Mouse (Mus musculus) lung, postnatal 25 days (tissue): ENCODE data around the gene Schip1.

Experiments used
- DNase-seq: peaks from one replicate; pipeline ENCODE4 v3.0.0; 2022; ENCODE audit warnings: low spot score

Schip1 gene

GRCm38 (mm10) chr3:68616363-68616762 lies 551.8 kb downstream of the Schip1 start:
- DNase-seq, result no peak

- DNase-seq, result no peak
Measured at GRCm38 (mm10) chr3:68617708-68618107, 553.1 kb downstream of the Schip1 start.

GRCm38 (mm10) chr3:68619097-68619496 lies 554.5 kb downstream of the Schip1 start:
- DNase-seq, result no peak

DNA sequence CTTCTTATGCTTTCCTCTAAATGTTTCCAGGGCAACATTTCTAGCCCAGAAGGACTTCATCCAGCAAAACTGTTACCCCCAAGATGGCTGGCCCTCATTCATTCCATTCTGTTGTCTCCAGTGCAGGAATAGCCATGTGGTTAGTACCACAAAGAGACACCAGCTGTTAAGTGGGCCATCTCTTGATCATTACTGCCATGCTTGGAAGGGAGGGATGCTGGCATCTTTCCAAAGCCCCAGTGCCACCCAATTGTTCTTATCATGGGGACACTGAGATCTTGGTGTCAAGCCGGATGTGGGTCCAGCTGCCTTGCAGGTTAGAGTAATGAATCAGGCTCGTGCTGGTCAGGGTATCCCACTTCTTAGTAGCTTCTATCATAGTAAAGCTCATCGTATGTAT lies 557.4 kb downstream of the Schip1 start:
- DNase-seq, result no peak

GRCm38 (mm10) chr3:68623036-68623435 lies 558.4 kb downstream of the Schip1 start:
- no peak for DNase-seq

DNA sequence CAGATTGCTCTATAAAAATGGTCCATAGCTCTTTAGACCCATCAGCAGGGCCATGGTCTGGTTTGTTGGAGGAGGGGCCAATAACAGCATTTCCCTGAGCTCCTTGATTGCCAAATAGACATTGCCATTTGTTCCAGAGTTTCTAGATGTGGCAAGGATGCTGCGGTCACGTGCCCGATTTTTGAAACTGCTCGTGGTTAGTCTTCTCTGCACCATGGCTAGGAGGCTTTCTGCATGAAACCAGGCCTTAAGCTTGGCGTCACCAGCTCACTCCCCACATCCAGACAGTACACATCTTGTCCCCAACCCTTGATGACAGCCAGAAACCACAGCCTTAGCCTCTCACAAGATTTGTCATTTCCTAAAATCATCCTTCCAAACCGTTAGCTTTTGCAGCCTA lies 559.9 kb downstream of the Schip1 start:
- no peak for DNase-seq

DNA sequence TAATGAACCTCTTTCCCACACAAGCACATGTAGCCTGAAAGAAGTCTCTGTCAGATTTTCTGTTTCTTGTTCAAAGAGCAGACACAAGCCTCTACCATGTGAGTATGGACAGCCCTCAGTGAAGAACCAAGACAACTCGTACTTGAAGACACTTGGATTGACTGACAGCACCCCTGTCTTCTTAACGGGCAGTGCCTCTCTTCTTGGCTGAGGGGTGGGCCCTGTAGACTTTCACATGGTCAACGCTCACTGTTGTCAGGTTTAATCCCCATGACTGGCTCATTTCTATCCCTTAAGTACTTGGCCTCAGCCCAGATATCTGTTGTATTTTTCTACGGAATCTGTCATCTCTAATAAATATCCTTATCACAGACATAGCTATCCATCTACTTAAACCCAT lies 565.7 kb downstream of the Schip1 start:
- no peak for DNase-seq

DNA sequence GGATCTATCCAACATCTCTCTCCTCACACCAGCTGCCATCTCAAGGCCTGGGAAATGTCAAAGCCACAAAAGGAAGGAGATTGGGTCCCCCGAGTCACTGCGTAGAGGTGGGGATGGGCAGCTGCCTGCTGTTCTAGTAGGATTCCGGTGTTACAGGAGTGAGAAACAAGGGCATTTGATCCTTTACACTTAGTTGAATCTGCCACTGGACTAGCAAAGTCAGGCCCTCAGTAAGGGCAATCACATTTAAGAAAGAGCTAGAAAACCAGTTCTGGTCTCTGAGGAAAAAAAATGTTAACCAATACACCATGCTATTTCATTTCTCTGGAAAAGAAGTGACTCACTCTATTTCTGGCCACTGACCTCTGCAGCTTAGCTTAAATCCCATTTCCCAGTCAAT lies 566.2 kb downstream of the Schip1 start:
- no peak for DNase-seq

- no peak for DNase-seq
Measured at GRCm38 (mm10) chr3:68632714-68633113, 568.1 kb downstream of the Schip1 start.

DNA sequence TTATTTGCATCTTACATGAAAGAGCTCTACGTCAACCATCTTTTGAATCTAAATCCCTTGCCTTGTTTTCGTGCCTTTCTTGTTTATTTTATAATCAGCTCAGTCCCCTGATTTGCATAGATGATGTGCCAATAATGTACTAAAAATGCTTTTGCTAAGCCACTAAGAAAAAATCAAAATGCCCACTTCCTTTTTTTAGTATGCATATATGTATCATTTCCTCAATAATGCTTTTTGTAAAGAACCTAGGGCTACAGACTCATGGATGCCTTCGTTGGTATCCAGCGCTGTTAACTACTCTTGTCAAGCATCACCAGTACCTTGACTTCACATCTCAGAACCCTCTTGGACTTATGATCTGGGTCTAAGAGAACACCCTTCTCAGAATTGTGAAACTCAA lies 569.0 kb downstream of the Schip1 start:
- DNase-seq, result no peak

GRCm38 (mm10) chr3:68637960-68638359 lies 573.4 kb downstream of the Schip1 start:
- no peak for DNase-seq

DNA sequence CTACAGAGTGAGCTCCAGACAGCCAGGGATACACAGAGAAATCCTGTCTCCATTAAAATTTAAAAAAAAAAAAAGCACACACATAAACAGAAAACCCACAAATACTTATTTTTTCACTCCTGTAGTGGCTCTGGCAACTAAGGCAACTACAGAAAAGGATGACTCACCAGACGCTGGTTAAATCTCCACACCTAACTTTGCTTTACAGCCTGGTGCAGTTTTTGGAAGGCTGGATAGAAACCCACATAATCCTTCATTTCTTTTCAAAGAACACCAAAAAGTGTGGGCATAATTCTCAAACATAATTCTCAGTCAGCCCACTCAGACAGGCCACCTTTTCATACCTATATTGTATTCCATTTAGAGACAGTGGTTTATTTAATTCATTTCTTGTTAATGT lies 574.1 kb downstream of the Schip1 start:
- DNase-seq, result no peak

- no peak for DNase-seq
Measured at GRCm38 (mm10) chr3:68642935-68643334, 578.3 kb downstream of the Schip1 start.

GRCm38 (mm10) chr3:68646387-68647130 lies 582.0 kb downstream of the Schip1 start:
- peak; percentile 32 for DNase-seq

DNA sequence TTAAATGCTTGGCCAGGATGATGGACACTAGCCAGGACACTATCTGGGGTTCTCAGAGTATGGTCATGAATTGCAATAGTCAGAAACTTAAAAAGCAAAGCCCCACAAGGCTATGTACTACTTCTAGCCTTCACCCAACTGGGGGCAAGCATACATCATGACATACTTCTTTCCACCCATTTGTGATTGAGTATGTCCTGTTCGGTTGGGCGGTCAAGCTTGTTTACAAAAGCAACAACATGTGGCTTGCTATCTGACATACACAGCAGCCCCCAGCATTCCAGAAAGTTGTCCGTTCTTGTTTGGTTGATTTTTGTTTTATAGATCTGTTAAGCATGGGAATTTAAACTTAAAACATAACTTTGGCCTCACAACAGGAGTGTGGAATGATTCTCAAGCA lies 582.7 kb downstream of the Schip1 start:
- DNase-seq, result no peak

DNA sequence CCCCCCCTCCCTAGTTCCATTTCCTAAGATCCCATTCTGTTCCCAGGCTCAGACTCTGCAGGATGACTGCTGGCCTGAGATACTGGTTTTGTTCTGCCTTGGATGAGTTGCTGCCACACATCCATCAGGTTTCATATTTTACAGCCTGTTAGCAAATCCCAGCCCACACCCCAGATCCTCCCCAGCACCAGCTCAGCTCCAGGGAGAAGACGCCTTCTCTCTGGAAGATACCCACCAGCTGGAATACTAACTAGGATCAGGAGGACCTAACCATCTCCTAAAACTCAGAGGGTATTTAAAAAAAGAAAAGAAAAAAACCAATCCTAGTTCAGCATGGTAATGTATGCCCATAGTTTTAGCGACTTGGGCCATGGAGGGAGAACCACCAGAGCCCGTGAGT lies 585.6 kb downstream of the Schip1 start:
- DNase-seq, result no peak

DNA sequence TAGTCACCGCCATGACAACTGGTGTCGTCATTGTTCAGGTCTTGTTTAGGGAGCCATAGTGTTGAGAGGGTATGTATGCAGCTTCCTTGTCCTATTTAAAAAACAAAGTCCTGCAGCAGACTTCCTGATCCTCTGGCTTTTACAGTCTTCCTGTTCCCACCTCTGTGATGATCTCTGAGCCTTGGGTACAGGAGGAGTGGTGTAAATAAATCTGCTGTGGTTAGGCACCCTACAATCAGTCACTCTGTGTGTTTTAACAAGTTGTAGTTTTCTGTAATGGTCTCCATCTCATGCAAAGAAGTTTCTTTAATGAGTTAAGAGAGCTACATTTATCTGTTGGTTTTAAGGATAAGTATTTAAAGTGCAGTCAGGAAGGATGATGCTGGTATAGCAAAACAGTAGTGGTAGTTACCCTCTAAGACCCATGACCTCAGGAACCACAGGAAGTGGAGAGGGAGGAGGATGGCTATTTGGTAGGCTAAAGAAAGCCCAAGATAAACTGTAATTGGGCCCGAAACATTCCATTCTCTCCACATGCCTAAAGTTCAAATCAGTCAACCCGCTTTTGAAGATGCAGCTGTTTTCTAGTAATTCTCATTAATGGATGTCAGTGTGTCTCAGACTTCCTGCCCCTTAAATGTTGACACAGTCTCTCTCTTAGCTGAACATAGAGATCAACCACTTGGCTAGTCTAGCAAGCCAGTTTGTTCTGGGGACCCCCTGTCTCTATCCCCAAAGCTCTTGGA lies 592.2 kb downstream of the Schip1 start:
- no peak for DNase-seq

DNA sequence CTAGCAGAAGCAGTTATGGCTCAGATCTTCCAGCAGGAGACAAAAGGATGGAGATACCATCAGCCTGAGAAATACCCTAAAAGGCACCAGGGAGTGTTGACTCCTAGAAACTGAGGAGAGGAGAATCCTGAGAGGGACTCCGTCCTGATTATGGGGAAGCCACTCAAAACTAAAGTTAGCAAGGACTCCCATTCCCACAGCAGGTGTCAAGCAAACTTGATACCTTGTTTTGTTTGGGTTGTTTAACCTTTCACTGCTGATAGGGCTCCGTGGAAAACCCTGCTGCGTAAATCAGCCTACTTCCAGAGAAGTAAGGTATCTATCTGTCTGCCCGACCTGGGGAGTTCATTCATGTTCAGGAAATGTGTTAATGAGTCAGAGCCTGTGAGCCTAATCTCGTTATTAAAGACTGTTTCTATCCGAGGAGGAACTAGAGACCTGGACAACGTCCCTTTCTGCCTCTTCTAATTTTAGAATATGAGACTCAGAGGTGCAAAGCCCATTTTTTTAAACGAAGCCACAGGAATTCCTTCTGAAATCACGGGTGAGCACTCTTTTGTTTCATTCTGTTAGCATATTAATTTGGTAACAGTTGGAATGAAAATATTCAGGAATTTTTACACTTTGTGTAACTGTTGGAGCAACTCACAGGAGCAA lies 593.1 kb downstream of the Schip1 start:
- no peak for DNase-seq

GRCm38 (mm10) chr3:68659996-68660395 lies 595.4 kb downstream of the Schip1 start:
- no peak for DNase-seq

- no peak for DNase-seq
Measured at GRCm38 (mm10) chr3:68660538-68660937, 595.9 kb downstream of the Schip1 start.

DNA sequence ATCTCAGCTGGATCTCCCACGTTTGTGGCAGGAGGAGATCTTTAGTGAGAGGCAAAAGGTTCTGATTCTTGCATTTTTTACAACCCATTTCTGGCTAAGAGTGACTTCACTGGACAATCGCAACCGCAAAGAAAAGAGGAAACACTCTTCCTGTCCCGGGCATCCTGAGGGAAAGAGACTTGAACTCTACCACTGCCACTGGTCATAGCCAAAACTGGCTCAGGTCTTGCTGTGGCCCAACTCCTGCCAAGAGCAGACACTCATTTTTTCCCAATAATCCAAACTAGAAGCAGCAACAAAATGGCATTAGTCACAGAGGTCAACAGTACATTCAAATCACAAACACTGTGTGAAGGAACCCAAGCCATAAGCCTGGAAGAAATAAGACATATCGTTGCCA lies 597.8 kb downstream of the Schip1 start:
- no peak for DNase-seq

DNA sequence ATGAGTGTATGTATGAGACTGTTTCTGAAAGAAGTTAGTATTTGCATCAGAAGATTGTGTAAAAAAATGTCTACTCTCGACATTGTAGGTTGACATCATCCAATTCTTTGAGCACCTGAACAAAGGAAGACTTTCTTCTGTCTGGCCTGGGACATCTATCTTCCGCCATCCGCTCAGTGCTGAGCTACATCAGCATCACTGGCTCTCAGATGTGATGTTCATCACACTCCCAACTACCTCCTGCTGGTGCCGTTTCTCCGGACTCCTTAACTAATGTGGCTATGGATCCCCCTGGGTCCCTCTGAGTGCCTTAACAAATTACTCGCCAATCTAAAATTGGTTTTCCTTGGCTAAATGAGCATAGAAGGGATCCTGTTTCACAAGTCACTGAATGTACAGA lies 599.7 kb downstream of the Schip1 start:
- DNase-seq, result no peak

GRCm38 (mm10) chr3:68666377-68666776 lies 601.8 kb downstream of the Schip1 start:
- no peak for DNase-seq
